Mouse (Mus musculus) adrenal gland, postnatal 4 days (tissue): ENCODE results near the gene Cks2. TPM values are rescaled to one million over a fixed set of nuclear protein-coding genes. Genes with fewer than 3 reads are reported as not detected.
A peak's percentile ranks its signal among the peaks of the same experiment; 100 is the strongest.
"Not testable (repeated sequence)": the region's sequence is repeated elsewhere in the genome, so short reads cannot be mapped to it uniquely, and the experiment has no call there.

ENCODE experiments used
- DNase-seq, 2 experiments: peaks; one replicate each; pipeline ENCODE4 v3.0.0; 2021 to 2022; ENCODE audit warnings: low spot score in 2 of 2, mixed read lengths in 2 of 2
- total RNA-seq, 2 experiments: library from RNA; stranded (reverse); gene quantifications; 2 replicates each; pipeline ENCODE4 v1.2.3; 2021

Gene Cks2
- total RNA-seq, 2 experiments from 2014 or later: 49.0 to 49.5 TPM

- not testable (repeated sequence) for DNase-seq
These were observed 9.6 kb upstream of the Cks2 start for GRCm38 (mm10) chr13:51635384-51635783.

- no peak for DNase-seq
These were observed 6.1 kb upstream of the Cks2 start for GRCm38 (mm10) chr13:51638958-51639357.

GRCm38 (mm10) chr13:51641424-51641823, 3.6 kb upstream of the Cks2 start:
- DNase-seq: no peak

GRCm38 (mm10) chr13:51642171-51642778, 2.8 kb upstream of the Cks2 start:
- DNase-seq: no peak

- no peak for DNase-seq
These were observed 856 bp upstream of the Cks2 start for GRCm38 (mm10) chr13:51643924-51644828.

GRCm38 (mm10) chr13:51645872-51646271, 840 bp downstream of the Cks2 start:
- no peak for DNase-seq

GRCm38 (mm10) chr13:51646362-51647027, 1.5 kb downstream of the Cks2 start:
- DNase-seq: no peak

- no peak for DNase-seq
These were observed 2.7 kb downstream of the Cks2 start for GRCm38 (mm10) chr13:51647770-51648169.

GRCm38 (mm10) chr13:51648237-51648636, 3.2 kb downstream of the Cks2 start:
- no peak for DNase-seq

GRCm38 (mm10) chr13:51649740-51650139, 4.7 kb downstream of the Cks2 start:
- no peak for DNase-seq

GRCm38 (mm10) chr13:51651408-51652064, 6.5 kb downstream of the Cks2 start, which contains the start of gene Secisbp2:
TSS of gene Secisbp2 (plus strand) at chr13:51651697.
- peak; percentile 83 to 84 for DNase-seq

- no peak for DNase-seq
These were observed 8.1 kb downstream of the Cks2 start for GRCm38 (mm10) chr13:51653159-51653558.

- DNase-seq: no peak
These were observed 8.9 kb downstream of the Cks2 start for GRCm38 (mm10) chr13:51653961-51654360.

- no peak for DNase-seq
These were observed 11.6 kb downstream of the Cks2 start for GRCm38 (mm10) chr13:51656516-51657235.

- DNase-seq: no peak
These were observed 13.1 kb downstream of the Cks2 start for GRCm38 (mm10) chr13:51658094-51658493.

GRCm38 (mm10) chr13:51659573-51659972, 14.5 kb downstream of the Cks2 start:
- DNase-seq: no peak

GRCm38 (mm10) chr13:51663561-51663960, 18.5 kb downstream of the Cks2 start:
- no peak for DNase-seq

GRCm38 (mm10) chr13:51668195-51668594, 23.2 kb downstream of the Cks2 start:
- not testable (repeated sequence) for DNase-seq

- DNase-seq: no peak
These were observed 31.6 kb downstream of the Cks2 start for GRCm38 (mm10) chr13:51676641-51677040.

GRCm38 (mm10) chr13:51677041-51677440, 32.0 kb downstream of the Cks2 start:
- DNase-seq: no peak
